Mouse (Mus musculus) common myeloid progenitor, adult 5-6 weeks (primary cell): Measurements from ENCODE around the gene Maco1. TPM values are rescaled to one million over a fixed set of nuclear protein-coding genes. Genes with fewer than 3 reads are reported as not detected.
"Not testable (repeated sequence)": the region's sequence is repeated elsewhere in the genome, so short reads cannot be mapped to it uniquely, and the experiment has no call there.

Experiments used
- ATAC-seq: replicated peaks from 2 replicates; pipeline ENCODE4 v1.8.0; 2016; ENCODE audit warnings: low read depth, mild to moderate bottlenecking, moderate TSS enrichment, inconsistent platforms; ENCODE audit not compliant: poor library complexity, severe bottlenecking
- total RNA-seq: library from RNA; stranded (forward); fragments of 200-1000, 187-1606 nt; gene quantifications from 2 replicates; pipeline ENCODE4 v1.2.3, GENCODE M21; 2017

Maco1 gene
- total RNA-seq, 1 experiment from 2014 or later = 63.9 TPM

DNA sequence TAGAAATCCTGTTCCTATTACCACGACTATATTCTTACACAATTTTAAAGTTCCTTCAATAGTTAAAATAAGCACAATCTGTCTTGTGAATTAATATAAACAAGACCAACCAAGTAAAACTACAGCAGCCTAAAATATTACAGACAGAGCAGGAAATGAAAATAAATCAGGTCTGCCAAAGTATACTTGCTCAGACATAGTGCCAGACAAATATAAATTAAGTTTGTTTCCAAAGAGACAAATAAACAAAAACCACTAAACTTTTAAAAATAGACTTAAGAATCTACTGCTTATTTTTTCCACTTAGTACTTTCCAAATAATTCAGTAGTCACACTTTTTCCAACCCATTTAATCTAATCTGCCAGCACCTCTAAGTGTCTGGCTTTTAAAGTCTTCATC, 32.1 kb downstream of the Maco1 start:
- no peak for ATAC-seq

- ATAC-seq = no peak
Measured at GRCm38 (mm10) chr4:134817706-134818105, 35.4 kb downstream of the Maco1 start.

DNA sequence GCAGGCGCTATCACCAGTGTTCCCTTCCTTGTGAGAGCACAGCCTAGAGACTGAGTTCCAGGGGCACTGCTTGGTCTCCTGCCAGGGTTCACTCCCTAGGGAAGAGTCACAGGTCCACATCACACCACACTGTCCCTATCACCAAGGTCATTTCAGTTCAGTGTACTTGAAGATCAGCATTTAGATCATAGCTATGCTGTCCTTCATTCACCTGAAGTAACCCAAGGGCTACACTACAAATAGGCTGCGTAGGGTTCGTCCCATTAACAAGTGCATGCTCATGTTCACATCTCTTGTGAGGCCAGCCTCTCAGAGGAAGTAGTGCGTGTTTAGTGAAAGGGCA, 38.9 kb downstream of the Maco1 start:
- no peak for ATAC-seq

- ATAC-seq = no peak
Measured at GRCm38 (mm10) chr4:134813406-134814228, 39.5 kb downstream of the Maco1 start.

DNA sequence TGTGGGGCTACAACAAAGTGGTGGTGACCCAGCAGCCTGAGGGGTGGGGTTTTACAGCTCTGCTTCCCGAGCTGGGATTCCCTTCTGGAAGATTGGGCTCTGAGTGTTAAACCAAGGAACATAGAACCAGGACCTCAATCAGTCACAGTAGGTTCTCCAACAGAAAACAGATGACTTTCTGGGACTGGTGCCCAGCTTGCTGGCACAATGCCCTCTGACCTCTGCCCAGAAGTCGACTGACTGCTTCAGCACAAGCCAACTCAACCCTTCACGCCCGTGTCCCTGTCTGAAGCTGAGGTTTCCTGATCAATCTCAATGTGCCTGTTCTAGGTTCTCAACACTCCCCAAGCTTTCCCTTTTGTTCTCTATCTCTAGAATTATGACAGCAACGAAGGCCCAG, 48.4 kb downstream of the Maco1 start:
- ATAC-seq = no peak

- no peak for ATAC-seq
Measured at GRCm38 (mm10) chr4:134802765-134803164, 50.4 kb downstream of the Maco1 start.

GRCm38 (mm10) chr4:134802155-134802554, 51.0 kb downstream of the Maco1 start:
- no peak for ATAC-seq

- ATAC-seq = no peak
Measured at GRCm38 (mm10) chr4:134800693-134801092, 52.5 kb downstream of the Maco1 start.

DNA sequence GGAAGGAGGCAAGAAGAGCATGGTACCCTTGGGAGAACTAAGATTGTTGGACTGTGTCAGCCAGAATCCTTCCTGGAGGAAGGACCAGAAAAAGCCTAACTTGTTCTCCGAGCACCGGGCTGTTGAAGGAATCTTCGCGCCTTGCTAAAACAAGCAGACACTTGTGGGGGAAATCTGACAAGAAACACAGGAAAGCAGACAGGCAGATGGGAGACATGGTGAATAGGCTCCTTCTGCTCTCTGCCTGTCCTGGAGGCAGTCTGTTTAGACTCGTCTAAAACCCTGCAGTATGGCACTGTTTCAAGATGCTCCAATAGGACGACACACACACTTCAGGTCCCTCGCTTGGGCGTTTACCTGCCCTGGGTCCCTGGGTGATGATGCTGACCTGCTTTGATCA, 53.0 kb downstream of the Maco1 start:
- ATAC-seq = no peak

DNA sequence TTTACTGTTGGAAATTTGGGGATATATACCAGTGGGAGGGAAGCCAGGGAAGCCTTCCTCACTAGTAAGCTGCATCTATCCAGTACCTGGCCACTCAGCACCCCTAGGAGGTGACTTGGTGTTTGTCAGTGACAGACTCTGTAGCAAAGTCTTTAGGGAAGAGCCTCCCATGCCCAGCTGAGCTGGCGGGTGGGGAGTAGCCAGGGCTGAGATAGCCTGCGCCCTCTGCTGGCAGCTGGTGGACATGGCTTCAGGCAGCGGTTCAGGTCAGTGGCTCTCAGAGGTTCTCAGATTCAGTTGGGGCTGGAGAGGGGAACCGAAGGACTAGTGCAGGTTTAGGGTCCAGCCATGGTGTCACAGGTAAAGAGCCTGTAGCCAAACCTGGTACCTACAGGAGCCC, 53.9 kb downstream of the Maco1 start:
- ATAC-seq = peak; percentile 86

GRCm38 (mm10) chr4:134798861-134799260, 54.3 kb downstream of the Maco1 start:
- no peak for ATAC-seq

- no peak for ATAC-seq
Measured at GRCm38 (mm10) chr4:134797621-134798020, 55.5 kb downstream of the Maco1 start.

DNA sequence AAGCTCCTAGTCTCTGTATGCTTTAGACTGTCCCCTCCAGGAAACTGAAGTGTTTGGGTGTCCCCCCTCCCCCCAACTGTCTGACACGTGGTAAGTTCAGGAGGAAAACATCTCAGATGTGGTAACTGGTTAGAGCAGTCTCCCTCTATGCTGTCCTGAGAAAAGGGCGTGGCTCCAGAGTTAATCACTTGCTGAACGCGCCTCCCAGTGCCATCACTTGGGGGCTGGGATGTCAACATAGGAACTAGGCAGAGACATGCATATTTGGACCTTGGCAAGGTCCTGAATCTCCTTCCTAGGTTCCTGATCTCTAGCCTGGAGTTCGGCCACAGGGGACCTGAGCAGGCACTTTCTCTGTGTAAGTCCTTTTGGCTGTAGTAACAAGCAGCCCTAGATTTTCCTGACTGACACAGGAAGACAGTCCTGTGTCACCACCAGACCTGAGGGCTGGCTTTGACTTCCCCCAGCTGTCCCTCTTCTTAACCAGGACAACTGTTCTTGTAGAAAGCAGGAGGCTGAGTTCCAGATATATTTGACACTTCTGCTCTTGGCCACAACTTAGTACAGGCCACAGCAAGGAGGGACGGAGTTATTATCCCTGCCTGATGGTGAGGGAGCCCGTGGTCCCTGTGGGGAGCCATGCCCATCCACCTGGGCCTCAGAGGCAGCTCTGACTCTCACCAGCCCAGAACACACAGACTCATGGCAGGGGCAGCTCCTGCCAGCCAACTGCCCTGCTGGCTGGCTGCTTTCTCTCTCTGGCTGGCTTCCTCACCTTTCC, 56.4 kb downstream of the Maco1 start:
- peak; percentile 46 for ATAC-seq

DNA sequence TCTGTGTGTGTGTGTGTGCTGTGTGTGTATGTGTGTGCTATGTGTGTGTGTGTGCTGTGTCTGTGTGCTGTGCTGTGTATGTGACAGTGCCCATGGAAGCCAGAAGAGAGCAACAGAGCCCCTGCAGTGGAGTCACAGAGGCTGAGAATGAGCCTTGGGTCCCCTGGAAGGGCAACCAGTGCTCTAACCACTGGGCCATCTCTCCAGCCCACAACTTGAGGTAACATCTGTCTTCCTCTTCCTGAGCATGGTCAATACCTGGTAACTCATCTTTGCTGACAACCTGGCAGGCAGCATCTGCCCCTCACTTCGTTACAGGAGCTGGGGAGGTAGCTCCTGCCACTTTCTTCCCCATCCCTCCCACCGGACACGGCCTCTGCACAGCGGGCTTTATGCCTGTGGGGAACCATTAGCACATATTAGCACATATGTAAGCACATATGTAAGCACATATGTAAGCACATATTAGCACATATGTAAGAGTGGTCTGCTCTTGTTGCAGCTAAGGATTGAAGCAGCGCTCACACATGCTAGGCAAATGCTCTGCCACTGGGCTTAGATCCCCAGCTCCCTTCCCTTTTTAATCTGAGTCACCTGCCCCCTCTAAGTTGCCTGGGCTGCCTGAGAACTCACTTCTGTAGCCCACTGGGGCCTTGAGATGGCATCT, 57.2 kb downstream of the Maco1 start:
- no peak for ATAC-seq

- not testable (repeated sequence) for ATAC-seq
Measured at GRCm38 (mm10) chr4:134794959-134795358, 58.2 kb downstream of the Maco1 start.

DNA sequence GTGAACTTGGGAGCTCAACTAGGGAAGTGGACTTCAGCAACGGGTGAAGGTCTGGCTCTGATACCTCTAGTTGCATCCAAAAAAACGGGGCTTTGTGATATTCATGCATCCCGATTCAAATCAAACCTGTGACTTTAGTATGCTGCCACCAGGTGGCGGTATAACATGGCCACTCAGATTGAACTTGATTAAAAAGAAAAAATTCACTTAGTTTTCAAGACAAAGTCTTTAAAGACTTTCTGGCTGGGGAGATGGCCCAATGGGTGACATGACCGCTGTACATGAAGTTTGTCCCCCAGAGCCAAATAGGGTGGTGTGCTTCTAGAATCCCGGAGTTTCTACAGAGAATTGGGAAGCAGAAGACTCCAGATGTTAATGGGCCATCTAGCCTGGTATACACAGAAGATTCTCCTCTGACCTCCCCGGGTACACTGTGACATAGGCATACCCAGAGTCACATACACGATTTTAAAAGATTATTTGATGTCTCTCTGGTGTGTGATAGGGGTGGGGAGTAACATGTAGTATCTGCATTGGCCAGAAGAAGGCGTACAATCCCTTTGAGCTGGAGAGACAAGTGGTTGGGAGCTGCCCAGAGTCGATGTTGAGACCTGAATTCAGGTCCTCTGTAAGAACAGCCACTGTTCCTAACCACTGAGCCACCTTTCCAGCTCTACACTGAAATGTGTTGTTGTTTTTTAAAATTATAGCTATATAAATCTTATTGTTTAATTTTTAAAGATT, 59.8 kb downstream of the Maco1 start:
- ATAC-seq = no peak

GRCm38 (mm10) chr4:134791731-134792130, 61.4 kb downstream of the Maco1 start:
- no peak for ATAC-seq

DNA sequence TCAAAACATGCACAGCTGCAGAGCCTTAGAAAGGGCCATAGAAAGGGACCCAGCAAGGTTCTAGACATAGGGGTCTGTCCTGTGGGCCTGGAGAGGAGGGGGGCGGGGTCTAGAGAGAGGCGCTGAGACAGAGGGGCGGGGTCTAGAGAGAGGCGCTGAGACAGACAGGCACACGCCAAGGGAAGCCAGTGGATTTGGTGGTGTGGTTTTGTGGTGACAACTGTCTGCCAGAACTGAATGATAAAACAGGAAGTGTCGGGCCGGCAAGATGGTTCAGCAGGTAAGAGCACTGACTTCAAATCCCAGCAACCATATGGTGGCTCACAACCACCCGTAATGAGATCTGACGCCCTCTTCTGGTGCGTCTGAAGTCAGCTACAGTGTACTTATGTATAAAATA, 66.2 kb downstream of the Maco1 start:
- ATAC-seq = peak; percentile 87

- ATAC-seq = no peak
Measured at GRCm38 (mm10) chr4:134784701-134785100, 68.4 kb downstream of the Maco1 start.
